Mouse (Mus musculus): Measurements from ENCODE around the gene Cblb. TPM values are rescaled to one million over a fixed set of nuclear protein-coding genes. Genes with fewer than 3 reads are reported as not detected.

Cblb gene
- total RNA-seq, 2 experiments from 2014 or later, result 18.0 to 18.7 TPM

- intact Hi-C loops (cut with DNase I), result no loop called here
- DNase-seq, result no peak
Measured at GRCm38 (mm10) chr16:52068517-52068874, 37.5 kb downstream of the Cblb start.

GRCm38 (mm10) chr16:52069648-52070047 is 38.6 kb downstream of the Cblb start:
- no peak for DNase-seq
- intact Hi-C loops (cut with DNase I), result loop anchor here (5.0 kb wide), 1 partner anchor 37 kb away; the partner anchor contains the start of gene Cblb

- intact Hi-C loops (cut with DNase I), result loop anchor here (5.0 kb wide), 1 partner anchor 38 kb away; the partner anchor contains the start of gene Cblb
Measured at GRCm38 (mm10) chr16:52070128-52070527, 39.1 kb downstream of the Cblb start.

GRCm38 (mm10) chr16:52071290-52071689 is 40.3 kb downstream of the Cblb start:
- DNase-seq, result peak in 1 of 2 experiments; percentile 22
- intact Hi-C loops (cut with DNase I), result loop anchor here (5.0 kb wide), 1 partner anchor 39 kb away; the partner anchor contains the start of gene Cblb

More at GRCm38 (mm10) chr16:52070128-52070527, 39.1 kb downstream of the Cblb start:
- no peak for DNase-seq

- intact Hi-C loops (cut with DNase I), result loop anchor here (5.0 kb wide), 1 partner anchor 39 kb away; the partner anchor contains the start of gene Cblb
- peak; percentile 85 to 87 for DNase-seq
Measured at GRCm38 (mm10) chr16:52071766-52072209, 40.8 kb downstream of the Cblb start.

- intact Hi-C loops (cut with DNase I), result no loop called here
- DNase-seq, result no peak
Measured at GRCm38 (mm10) chr16:52076652-52077051, 45.6 kb downstream of the Cblb start.

- intact Hi-C loops (cut with DNase I), result no loop called here
- no peak for DNase-seq
Measured at GRCm38 (mm10) chr16:52077901-52078300, 46.9 kb downstream of the Cblb start.

- DNase-seq, result peak; percentile 72 to 79
Measured at GRCm38 (mm10) chr16:52078758-52079474, 47.9 kb downstream of the Cblb start.

GRCm38 (mm10) chr16:52079475-52079823 is 48.4 kb downstream of the Cblb start:
- DNase-seq, result no peak
- intact Hi-C loops (cut with DNase I), result no loop called here

More at GRCm38 (mm10) chr16:52078758-52079474, 47.9 kb downstream of the Cblb start:
- intact Hi-C loops (cut with DNase I), result no loop called here

GRCm38 (mm10) chr16:52080619-52081395 is 49.8 kb downstream of the Cblb start:
- intact Hi-C loops (cut with DNase I), result no loop called here

GRCm38 (mm10) chr16:52081756-52082155 is 50.7 kb downstream of the Cblb start:
- intact Hi-C loops (cut with DNase I), result no loop called here
- DNase-seq, result no peak

More at GRCm38 (mm10) chr16:52080619-52081395, 49.8 kb downstream of the Cblb start:
- no peak for DNase-seq

- intact Hi-C loops (cut with DNase I), result no loop called here
- no peak for DNase-seq
Measured at GRCm38 (mm10) chr16:52086793-52087450, 55.9 kb downstream of the Cblb start.

- DNase-seq, result no peak
- intact Hi-C loops (cut with DNase I), result no loop called here
Measured at GRCm38 (mm10) chr16:52089354-52089753, 58.3 kb downstream of the Cblb start.

- DNase-seq, result no peak
- intact Hi-C loops (cut with DNase I), result no loop called here
Measured at GRCm38 (mm10) chr16:52090899-52091298, 59.9 kb downstream of the Cblb start.

- DNase-seq, result peak in 1 of 2 experiments; percentile 44
- intact Hi-C loops (cut with DNase I), result no loop called here
Measured at GRCm38 (mm10) chr16:52093325-52094253, 62.6 kb downstream of the Cblb start.

- peak; percentile 69 to 71 for DNase-seq
- intact Hi-C loops (cut with DNase I), result no loop called here
Measured at GRCm38 (mm10) chr16:52094735-52095459, 63.9 kb downstream of the Cblb start.

- intact Hi-C loops (cut with DNase I), result no loop called here
- DNase-seq, result peak; percentile 64 to 68
Measured at GRCm38 (mm10) chr16:52095643-52096042, 64.6 kb downstream of the Cblb start.

GRCm38 (mm10) chr16:52100466-52100865 is 69.4 kb downstream of the Cblb start:
- DNase-seq, result no peak
- intact Hi-C loops (cut with DNase I), result no loop called here

- intact Hi-C loops (cut with DNase I), result no loop called here
- DNase-seq, result no peak
Measured at GRCm38 (mm10) chr16:52104608-52105007, 73.6 kb downstream of the Cblb start.
